Mouse (Mus musculus) liver, adult 2 months (tissue): ENCODE measurements around the gene Ptpn13.

Experiments used
- CTCF ChIP-seq: fragments of 200-500 bp; IDR thresholded peaks from 2 replicates; pipeline ENCODE4 v1.5.1; 2011; ENCODE audit warnings: low read depth, low read length, control low read depth
- POLR2A ChIP-seq: fragments of 200-500 bp; IDR thresholded peaks from 2 replicates; pipeline ENCODE4 v1.6.1; 2011; ENCODE audit warnings: low read length, control low read depth; ENCODE audit not compliant: insufficient read depth; ENCODE audit errors: extremely low read depth

GRCm38 (mm10) chr5:103422609-103423008 lies 2.4 kb upstream of the Ptpn13 start:
- TF ChIP-seq CTCF, result no peak
- no peak for TF ChIP-seq POLR2A
